Mouse (Mus musculus) embryonic stem cell, embryonic (primary cell): ENCODE results near the gene Nps.
"Not testable (repeated sequence)": the region's sequence is repeated elsewhere in the genome, so short reads cannot be mapped to it uniquely, and the experiment has no call there.

Experiments
- CTCF ChIA-PET, 4 experiments: fragments of 300-600 bp in 2 of 4; fragments of 350-600 bp in 2 of 4; sonication (Branson Sonifier 250); formaldehyde crosslinking; loops; one replicate each; lab custom pipeline; 2022; ENCODE audit warnings: inconsistent platforms in 2 of 4; lab: Charles Lee
- POLR2A ChIA-PET, 4 experiments: fragments of 300-600 bp in 2 of 4; fragments of 350-600 bp in 2 of 4; sonication (Branson Sonifier 250); formaldehyde crosslinking; loops; one replicate each; lab custom pipeline; 2022; ENCODE audit warnings: antibody characterized with exemption in 4 of 4, inconsistent platforms in 1 of 4; lab: Charles Lee

The Nps gene

DNA sequence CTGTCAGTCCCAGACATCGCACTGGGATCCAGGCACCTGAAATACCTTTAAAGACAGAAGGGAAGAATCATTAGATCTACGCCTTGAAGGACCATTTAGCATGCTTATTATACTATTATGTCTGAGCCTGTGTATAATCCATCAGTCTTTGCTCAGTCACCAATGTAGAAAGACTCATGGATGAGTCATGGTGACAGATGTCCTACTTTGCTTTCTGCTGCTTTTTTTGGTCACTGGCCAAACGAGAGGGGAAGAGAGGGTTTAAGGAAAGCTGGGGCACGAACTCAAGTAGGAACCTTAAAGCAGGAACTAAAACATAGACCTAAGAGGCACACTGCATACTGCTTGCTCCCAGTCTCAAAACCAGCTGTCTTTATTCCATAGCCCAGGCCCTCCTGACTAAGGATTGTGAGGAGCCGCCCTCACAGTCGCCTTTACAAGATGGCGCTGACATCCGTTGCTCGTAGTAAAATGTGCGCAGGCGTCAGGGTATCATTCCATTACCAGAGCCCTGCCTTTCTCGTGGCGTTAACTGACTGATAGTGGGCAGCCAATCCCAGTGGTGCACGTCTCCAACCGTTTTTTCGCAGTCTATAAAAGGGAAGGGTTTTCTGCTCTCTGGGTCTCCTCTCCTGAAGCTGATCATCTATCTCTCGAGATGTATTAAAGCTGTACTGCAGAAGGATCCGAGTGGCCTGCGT, at the start of gene Nps:
Nps (plus strand) TSS at position 651 of the 701 bp plus-strand sequence.
- CTCF ChIA-PET, POLR2A ChIA-PET: not testable (repeated sequence)

DNA sequence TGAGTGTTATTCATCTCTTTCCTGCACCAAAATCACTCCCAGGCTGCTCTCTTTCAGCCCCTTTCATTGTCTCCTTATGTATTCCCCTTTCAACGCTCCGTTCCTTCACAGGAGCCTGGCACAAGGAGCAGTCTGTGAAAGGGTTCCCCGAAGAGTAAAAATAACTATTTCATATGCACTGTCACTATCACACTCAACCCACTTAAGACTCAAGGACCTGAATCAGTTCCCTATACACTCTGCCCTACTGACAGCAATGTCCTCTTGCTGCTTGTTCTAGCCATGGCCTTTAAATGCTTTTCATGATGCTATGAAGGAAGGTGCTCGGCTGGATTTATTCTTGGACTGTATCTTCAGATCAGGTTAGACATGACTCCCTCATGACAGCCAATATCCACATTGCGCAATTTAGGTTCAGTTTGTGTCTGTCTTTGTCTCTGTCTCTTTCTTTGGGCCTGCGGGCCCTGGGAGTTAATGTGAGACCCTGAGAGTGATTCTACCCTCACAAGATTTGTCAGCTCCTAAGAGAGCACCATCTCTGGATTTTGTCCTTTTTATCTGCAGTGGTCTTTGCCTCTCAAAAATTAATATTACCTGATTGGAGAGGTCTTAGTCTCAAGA, 49.4 kb upstream of the Nps start:
- ChIA-PET CTCF (no interaction called here), POLR2A (no interaction called here)

DNA sequence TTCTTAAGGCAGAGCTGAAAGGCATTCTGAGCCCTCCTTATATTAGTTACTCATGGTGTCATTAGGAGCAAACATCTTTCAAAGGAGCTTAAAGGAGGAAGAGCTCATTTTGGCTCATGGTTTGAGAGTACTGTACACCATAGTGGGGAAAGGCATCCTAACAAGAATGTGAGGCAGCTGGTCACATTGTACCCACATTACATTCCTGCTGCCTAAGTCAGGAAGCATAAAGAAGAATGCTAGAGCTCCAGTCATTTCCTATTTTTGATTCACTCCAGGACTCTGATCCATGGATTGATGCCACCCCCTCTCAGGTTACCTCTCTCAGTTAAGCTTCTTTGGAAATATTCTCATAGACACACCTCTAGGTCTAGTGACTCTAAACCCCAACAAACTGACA, 48.2 kb upstream of the Nps start:
- POLR2A ChIA-PET: no interaction called here
- CTCF ChIA-PET: interaction anchor here in 1 of 4 experiments (0.6 kb wide), 1 partner anchor 1169 kb away, joined by 4 read pairs; no protein-coding TSS in a partner anchor

DNA sequence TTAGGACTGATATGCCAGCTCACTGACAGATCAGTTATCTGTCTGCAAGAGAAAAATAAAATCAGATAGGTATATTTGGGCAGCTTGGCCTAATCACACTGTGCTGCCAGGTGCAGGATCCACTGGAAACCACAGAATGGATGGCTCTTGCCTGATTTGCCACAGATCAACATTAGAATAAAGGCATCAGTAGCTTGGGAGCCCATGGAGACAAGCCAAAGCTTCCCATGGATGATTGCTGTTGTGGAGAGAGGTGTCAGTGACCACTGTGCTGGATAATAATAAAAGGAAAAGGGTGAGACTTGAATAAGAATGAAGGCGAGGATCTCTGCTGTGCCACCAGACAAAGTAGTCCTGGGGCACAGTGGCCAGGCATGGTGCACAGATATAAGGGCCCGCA, 47.7 kb upstream of the Nps start:
- ChIA-PET CTCF (no interaction called here), POLR2A (no interaction called here)

DNA sequence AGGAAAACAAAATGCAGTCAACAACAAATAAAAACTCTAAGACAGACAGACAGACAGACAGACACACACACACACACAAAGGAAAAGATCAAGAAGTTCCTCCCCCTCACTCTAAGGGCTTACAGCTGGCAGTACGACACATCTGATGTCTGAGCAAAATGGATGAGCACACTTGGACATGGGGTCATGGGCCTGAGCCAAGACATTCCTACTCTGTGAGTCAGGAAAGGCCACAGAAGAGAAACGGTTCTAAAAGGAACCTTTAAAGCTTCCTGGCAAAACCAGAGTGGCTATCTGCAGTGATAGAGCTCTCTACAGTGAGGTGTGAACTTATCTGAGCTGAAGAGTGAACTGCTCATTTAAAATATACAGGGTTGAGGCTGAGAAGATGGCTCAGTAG, 46.0 kb upstream of the Nps start:
- CTCF ChIA-PET: no interaction called here
- POLR2A ChIA-PET: no interaction called here

DNA sequence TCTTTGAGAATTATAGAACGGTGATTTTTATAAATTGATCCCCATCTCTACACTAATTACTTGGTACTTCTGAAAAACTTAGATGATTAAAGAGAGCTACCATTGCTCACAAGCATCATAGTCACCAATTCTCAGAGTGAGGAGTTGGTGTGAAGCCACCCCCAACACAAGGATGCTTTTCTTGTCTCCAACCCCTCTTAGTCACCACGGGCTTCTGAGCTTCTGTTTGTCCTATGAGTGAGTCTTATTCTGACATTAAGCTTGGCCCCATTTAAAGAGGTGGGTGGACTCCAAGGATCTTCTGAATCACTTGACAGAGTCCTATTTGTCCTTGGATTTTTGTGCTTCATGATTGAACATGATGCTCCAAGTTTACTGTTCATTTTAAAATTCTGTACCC, 37.0 kb upstream of the Nps start:
- POLR2A ChIA-PET: no interaction called here
- CTCF ChIA-PET: no interaction called here

DNA sequence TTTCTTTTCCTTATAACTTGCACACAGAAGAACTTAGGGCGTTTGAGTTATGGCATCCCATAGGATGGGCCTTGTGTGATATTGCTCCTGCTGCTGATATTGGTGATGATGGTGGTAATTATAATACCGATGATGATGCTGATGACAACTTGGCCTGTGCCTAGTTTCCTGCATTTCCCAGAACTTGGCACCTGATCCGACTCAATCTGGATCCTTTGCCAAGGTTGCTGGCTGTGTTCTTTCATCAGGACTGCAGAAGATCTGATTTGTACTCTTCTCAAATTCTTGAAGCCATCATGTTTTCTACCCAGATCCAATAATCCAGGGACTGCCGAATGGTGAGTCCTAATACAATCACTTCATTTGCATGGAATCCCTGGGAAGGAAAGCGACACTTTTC, 32.5 kb upstream of the Nps start:
- ChIA-PET POLR2A (no interaction called here), CTCF (no interaction called here)

DNA sequence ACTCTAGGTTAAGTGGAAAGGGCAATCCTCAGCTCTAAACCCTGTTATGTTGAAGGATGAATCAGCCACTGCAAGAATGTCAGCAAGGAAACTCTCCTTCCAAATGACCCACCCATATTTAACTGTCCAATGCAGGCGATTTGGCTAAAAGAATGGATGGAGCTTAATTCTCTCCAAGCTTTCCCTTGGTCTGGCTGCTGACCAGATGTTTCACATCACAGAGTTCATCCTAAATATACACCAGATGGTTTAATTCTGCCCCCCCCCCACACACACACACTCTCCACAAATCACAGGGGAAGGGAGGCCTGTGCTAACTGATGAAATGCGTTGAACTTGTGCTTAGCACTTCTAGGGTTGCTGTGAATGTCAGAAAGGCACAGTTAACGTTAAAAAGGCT, 21.4 kb upstream of the Nps start:
- POLR2A ChIA-PET: no interaction called here
- CTCF ChIA-PET: no interaction called here

DNA sequence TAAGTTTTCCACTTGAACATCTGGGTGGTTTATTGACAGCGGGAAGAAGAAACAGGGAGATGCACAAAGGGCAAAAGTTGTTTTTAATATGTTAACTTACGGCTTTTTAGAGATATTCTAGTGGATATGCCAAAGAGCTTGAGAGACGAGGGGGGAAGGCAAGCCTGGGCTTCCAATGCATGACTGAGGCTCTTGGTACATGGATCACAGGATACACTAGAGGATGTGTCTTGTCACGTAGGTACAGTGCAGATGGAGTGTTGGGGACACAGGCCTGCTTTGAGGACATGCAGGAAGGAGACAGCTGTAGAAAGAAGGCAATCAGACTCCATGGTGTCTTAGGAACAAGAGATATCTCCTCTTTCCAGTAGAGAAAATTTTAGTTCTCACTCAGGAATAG, 19.1 kb upstream of the Nps start:
- POLR2A ChIA-PET: no interaction called here
- CTCF ChIA-PET: no interaction called here

DNA sequence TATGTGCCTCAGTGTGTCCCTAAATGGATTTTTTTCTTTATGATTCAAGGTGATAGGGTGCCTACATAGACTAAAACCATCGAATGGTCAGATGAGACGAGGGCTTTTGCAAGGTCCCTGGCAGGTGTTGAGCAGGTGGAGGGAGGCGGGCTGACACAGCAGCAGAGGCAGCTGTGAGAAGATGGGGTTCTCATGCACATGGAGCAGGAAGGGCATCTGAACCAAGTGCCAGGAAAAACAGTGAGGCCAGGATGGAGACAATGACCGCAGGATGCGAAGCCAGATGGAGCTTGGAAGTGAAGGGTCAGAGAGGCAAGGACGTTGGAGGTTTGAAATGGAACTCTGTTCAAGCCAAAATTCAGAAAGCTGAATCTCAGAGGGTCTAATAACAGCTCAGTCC, 18.5 kb upstream of the Nps start:
- POLR2A ChIA-PET: no interaction called here
- CTCF ChIA-PET: no interaction called here

DNA sequence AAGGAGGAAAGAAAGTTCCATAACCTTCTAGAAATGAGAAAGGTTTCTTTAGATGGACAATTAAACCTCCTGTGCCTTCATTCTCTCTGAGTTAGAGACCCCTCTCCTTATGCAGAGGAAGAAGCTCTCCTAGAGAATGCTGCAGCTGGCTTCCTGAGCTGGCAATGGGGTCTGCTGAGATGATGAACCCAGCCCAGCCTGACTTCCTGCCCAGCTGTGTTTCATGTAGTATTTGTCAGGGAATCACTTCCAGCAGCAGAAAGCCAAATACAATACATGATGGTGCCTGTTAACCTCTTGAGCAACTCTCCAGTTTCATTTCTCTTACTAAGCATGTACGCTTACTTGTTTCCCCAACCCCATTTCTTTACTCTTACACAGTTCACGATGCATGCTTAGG, 17.9 kb upstream of the Nps start:
- POLR2A ChIA-PET: no interaction called here

DNA sequence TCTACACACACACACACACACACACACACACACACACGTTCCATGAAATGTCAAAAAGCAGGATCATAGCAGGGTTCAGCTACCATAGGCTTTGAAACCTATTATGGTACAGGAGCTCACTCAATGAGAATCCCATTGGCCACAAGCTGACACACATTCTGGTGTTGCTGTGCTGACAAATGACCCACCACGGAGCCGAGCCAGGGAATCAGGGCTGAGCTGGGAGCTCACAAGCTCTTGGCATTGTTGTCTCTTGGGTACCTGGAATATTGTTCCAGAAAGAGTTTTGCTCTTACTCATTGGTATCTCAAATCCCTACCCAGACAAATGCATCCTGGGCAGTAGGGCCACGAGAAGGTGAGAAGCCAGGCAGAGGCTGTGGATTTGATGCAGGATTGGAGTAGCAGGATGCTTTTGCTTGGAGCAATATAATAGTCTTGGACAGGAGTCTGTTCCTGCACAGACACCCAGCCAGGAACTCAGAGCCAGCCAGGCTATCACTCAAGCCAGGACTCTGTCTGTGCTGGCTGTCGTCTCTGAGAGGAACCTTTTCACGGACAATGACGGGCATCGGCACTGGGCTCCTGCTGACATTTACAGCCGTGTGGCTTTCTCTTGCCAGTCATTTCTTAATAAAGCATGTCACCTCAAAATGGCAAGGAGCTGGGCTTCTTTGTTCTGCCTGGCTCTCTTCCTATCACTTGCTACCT, 14.2 kb upstream of the Nps start:
- ChIA-PET POLR2A (no interaction called here), CTCF (interaction anchor here in 2 of 4 experiments (0.7 to 1.8 kb wide), 3 partner anchors 19 to 158 kb away, joined by 3 to 7 read pairs (median 4); no protein-coding TSS in a partner anchor)

More for the DNA sequence above, 17.9 kb upstream of the Nps start:
- CTCF ChIA-PET: no interaction called here

DNA sequence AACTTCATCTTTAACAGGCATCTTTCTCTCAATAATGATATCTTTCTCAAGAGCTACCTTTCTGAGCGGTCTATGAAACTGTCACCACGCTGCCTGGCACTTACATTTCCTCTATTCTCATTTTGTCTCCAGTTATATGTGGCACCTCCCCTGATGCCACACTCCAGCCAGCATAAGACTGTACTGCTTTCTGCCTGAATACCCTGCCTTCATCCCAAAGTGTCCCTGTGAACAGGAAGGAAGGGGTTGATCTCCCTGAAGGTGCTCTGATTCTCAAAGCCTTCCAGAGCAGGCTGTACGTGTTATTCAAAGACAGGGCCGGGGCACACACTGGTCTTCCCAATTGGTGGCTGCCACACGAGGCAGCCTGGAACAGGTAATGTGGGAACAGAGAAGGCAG, 12.1 kb upstream of the Nps start:
- CTCF ChIA-PET: no interaction called here

DNA sequence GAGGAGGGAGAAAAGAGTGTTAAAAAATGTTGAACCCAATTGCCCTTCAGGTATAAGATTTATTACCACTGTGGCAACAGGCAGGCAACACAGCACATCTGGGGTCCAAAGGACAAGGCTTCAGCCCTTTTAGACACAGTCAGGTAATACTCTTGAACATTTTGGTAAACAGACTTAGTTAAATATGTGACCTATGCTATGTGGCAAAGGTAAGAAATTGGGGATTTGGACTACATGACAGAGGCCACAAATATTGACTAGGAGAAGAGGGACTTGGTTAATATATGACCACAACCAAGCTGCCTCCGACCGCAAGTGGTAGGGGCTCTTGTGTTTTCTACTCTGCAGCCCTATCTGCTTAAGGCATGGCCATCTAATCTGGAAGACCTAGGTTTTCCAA, 5.3 kb upstream of the Nps start:
- POLR2A ChIA-PET: no interaction called here
- CTCF ChIA-PET: no interaction called here

More for the DNA sequence above, 12.1 kb upstream of the Nps start:
- POLR2A ChIA-PET: no interaction called here

DNA sequence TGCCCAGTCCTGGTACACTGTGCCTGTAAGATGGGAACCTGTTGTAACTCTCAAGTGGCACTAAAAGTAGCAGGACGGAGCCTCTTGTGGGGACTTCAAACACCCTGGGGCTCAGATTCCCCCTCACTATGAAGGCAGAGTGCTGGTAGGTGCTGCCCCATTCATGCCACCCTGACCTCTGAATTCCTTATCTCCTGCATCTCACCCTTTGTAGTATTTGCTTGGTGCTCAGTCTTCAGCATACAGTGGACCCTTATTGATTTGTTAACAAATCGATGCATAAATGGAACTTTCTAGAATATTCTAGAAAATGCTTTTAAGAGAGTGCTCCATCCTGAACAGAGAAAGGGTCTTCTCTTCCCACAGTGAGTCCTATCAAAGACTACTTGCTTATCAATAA, 4.1 kb upstream of the Nps start:
- POLR2A ChIA-PET: no interaction called here
- CTCF ChIA-PET: no interaction called here

DNA sequence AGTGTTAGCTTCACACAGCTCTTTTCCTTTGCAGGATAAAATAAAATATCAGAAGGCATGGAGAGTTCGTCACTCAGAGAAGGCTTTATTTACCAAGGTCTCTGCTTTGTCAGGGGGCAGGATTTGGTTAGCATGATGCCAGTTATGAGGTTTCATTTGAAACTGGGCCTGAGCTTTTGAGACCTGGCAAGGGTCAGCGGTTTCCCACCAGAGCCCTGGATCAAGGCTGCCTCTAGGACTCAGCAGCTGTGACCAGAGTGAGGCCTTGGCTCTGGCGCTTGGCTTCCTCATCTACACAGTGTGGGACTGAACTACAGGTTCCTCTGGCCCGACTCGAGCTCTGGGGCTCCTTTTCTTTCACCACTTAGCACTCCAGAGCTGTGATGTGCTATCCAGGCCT, 12.5 kb downstream of the Nps start:
- ChIA-PET POLR2A (no interaction called here), CTCF (interaction anchor here in 1 of 4 experiments (0.6 kb wide), 1 partner anchor 218 kb away, joined by 9 read pairs; no protein-coding TSS in a partner anchor)

DNA sequence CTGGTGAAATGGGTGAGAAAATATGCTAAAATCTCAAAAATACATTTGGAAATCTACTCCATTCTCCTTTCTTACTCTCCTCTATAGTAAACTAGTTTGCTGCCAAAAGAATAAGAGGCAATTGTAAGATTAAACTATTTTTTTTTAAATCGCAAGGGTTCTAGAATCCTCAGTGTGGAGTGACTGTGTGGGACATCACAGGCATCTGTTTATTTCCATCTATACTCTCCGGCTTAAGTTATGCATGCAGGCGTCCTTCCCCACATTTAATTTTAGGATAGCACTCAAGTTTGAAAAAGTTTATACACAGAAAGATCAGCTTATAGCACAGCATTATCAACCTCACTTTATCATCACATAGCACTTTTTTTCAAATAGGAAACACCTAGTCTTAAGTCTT, 24.7 kb downstream of the Nps start:
- ChIA-PET POLR2A (no interaction called here), CTCF (no interaction called here)

DNA sequence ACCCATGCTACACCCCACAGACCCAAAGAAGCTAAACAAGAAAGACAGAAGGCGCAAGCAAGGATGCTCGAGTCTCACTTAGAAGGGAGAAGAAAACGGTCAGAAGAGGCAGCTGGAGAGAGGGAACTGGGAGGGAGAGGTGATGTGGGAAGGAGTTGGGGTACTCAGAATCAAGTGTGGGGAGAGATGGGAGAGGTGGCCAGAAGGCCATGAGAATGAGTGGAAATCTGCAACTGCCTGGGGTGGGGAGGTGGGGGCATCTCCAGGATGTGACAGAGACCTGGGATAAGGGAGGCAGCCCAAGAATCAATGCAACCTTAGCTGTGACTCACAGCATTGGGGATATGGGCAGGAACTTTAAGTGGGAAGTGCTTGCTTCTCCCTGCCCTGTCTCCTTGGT, 31.5 kb downstream of the Nps start:
- ChIA-PET POLR2A (no interaction called here), CTCF (no interaction called here)

DNA sequence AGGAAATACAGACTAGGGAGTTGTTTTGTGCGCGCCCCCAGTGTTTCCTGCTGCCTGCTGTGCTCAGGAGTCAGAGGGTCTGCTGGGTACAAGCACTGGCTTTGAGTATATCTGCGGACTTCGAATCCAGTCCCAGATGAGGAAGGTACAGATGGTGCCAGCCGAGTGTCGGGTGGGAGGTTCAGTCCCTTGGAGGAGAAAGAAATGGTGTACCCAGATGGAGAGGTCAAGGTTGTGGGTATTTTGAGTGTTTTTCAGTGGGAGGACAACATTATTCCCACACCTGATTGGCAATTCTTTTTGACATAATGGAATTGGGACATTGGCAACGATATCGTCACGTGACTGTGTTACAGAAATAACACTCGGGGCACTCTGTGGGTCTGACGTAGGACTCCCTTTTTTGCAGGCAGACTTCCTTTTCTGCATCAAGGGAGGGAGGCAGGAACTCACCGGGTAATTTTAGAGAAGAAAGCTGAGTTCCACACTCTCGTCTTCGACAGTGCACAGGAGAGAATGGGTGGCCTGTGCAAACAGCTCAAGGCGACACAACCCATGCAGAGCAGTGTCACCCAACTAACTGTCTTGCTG, 33.2 kb downstream of the Nps start:
- ChIA-PET CTCF (no interaction called here), POLR2A (no interaction called here)

DNA sequence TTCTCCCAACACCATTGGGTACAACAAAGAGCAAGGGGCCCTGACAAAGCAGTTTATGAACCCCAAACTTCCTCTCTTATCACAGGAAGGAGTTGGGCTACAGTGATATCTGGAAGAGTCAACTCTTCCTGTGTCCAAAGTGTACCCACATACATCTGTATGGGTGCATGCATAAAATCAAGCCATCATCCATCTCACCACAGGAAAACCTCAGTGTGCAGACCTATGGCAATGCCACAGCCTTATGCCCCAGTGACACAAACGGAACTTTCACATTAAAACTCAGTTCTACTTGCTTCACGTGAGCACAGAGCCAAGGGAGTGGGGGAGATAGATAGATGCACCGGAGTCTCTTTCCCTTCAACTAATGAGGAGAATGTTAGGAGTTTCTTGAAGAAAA, 36.0 kb downstream of the Nps start:
- POLR2A ChIA-PET: no interaction called here
- CTCF ChIA-PET: no interaction called here
